Mouse (Mus musculus) testis, adult 2 months (tissue): ENCODE results near the gene Ccnd1. TPM values are rescaled to one million over a fixed set of nuclear protein-coding genes. Genes with fewer than 3 reads are reported as not detected.
A peak's percentile ranks its signal among the peaks of the same experiment; 100 is the strongest.

Experiments used
- H3K27ac ChIP-seq: fragments of 200-500 bp; 2 replicates; pipeline ENCODE4 v1.5.1; 2012; ENCODE audit warnings: low read depth, low read length; ENCODE audit not compliant: control insufficient read depth, insufficient read depth
- H3K27me3 ChIP-seq: fragments of 200-500 bp; 2 replicates; pipeline ENCODE4 v1.6.1; 2012; ENCODE audit warnings: mild to moderate bottlenecking, low read length, moderate library complexity; ENCODE audit not compliant: control insufficient read depth, insufficient read depth
- H3K36me3 ChIP-seq: fragments of 200-500 bp; 2 replicates; pipeline ENCODE4 v1.6.1; 2012; ENCODE audit warnings: mild to moderate bottlenecking, low read length; ENCODE audit not compliant: control insufficient read depth, insufficient read depth
- H3K4me1 ChIP-seq: fragments of 200-500 bp; 2 replicates; pipeline ENCODE4 v1.6.1; 2012; ENCODE audit warnings: low read length; ENCODE audit not compliant: control insufficient read depth, insufficient read depth
- H3K4me3 ChIP-seq: fragments of 200-500 bp; 2 replicates; pipeline ENCODE4 v1.5.1; 2012; ENCODE audit warnings: low read depth, mild to moderate bottlenecking, low read length, moderate library complexity, mixed read lengths; ENCODE audit not compliant: control insufficient read depth
- CTCF ChIP-seq: fragments of 200-500 bp; IDR thresholded peaks from 2 replicates; pipeline ENCODE4 v1.5.1; 2012; ENCODE audit warnings: low read depth, mild to moderate bottlenecking, inconsistent platforms, low read length, moderate library complexity; ENCODE audit not compliant: control insufficient read depth, insufficient read depth, insufficient replicate concordance
- POLR2A ChIP-seq: fragments of 200-500 bp; IDR thresholded peaks from 2 replicates; pipeline ENCODE4 v1.6.1; 2012; ENCODE audit warnings: low read depth, mild to moderate bottlenecking, inconsistent platforms, low read length, moderate library complexity; ENCODE audit not compliant: control insufficient read depth
- polyA plus RNA-seq: library from polyadenylated mRNA; depleted of rRNA; stranded (reverse); fragments of >200 nt; gene quantifications from 2 replicates; pipeline ENCODE4 v1.2.3, GENCODE M21; 2012; rRNA removed

The Ccnd1 gene
- polyA plus RNA-seq, result 4.2 and 6.8 TPM in 2 replicates

- H3K36me3 ChIP-seq, result no peaks in the 10 kb centered on the region
- H3K27me3 ChIP-seq, result peaks cover 2% of the 10 kb centered on the region; the same call in 1 of the 2 replicates
- TF ChIP-seq CTCF (no peak), POLR2A (no peak)
- H3K27ac ChIP-seq, result peak within 1 kb of the TSS; percentile 83
- H3K4me1 ChIP-seq, result peaks cover 48% of the 10 kb centered on the region
- H3K4me3 ChIP-seq, result peak within 1 kb of the TSS; percentile 80
Measured at GRCm38 (mm10) chr7:144939344-144940002, at the start of gene Ccnd1. TSS of gene Ccnd1 (minus strand) at chr7:144939925.

GRCm38 (mm10) chr7:144988856-144989255 lies 49.1 kb upstream of the Ccnd1 start:
- H3K36me3 ChIP-seq, result no peaks in the 10 kb centered on the region
- H3K4me1 ChIP-seq, result no peaks in the 10 kb centered on the region
- no peak for TF ChIP-seq POLR2A
- H3K27me3 ChIP-seq, result no peaks in the 10 kb centered on the region
- no peak overlapping the region for H3K4me3 ChIP-seq
- H3K27ac ChIP-seq, result no peak overlapping the region

GRCm38 (mm10) chr7:144985100-144985499 lies 45.4 kb upstream of the Ccnd1 start:
- H3K27ac ChIP-seq, result no peak overlapping the region
- no peaks in the 10 kb centered on the region for H3K27me3 ChIP-seq
- no peak for TF ChIP-seq CTCF
- no peak overlapping the region for H3K4me3 ChIP-seq
- H3K36me3 ChIP-seq, result no peaks in the 10 kb centered on the region
- no peaks in the 10 kb centered on the region for H3K4me1 ChIP-seq

- H3K27me3 ChIP-seq, result no peaks in the 10 kb centered on the region
- H3K27ac ChIP-seq, result no peak overlapping the region
- no peak for TF ChIP-seq POLR2A
- TF ChIP-seq CTCF, result no peak
- H3K36me3 ChIP-seq, result no peaks in the 10 kb centered on the region
- H3K4me3 ChIP-seq, result no peak overlapping the region
- H3K4me1 ChIP-seq, result no peaks in the 10 kb centered on the region
Measured at GRCm38 (mm10) chr7:144982358-144983110, 42.8 kb upstream of the Ccnd1 start.

- Histone ChIP-seq H3K27ac (no peak overlapping the region), H3K4me3 (no peak overlapping the region), H3K27me3 (no peaks in the 10 kb centered on the region), H3K4me1 (no peaks in the 10 kb centered on the region), H3K36me3 (no peaks in the 10 kb centered on the region)
- TF ChIP-seq CTCF (no peak), POLR2A (no peak)
Measured at GRCm38 (mm10) chr7:144981426-144982079, 41.8 kb upstream of the Ccnd1 start.

- Histone ChIP-seq H3K4me1 (no peaks in the 10 kb centered on the region), H3K36me3 (no peaks in the 10 kb centered on the region), H3K27me3 (no peaks in the 10 kb centered on the region), H3K4me3 (no peak overlapping the region), H3K27ac (no peak overlapping the region)
- no peak for TF ChIP-seq CTCF
- no peak for TF ChIP-seq POLR2A
Measured at GRCm38 (mm10) chr7:144979814-144980213, 40.1 kb upstream of the Ccnd1 start.

- Histone ChIP-seq H3K36me3 (no peaks in the 10 kb centered on the region), H3K27ac (no peak overlapping the region), H3K4me1 (no peaks in the 10 kb centered on the region), H3K27me3 (no peaks in the 10 kb centered on the region), H3K4me3 (no peak overlapping the region)
- no peak for TF ChIP-seq POLR2A
- TF ChIP-seq CTCF, result no peak
Measured at GRCm38 (mm10) chr7:144977121-144977520, 37.4 kb upstream of the Ccnd1 start.
